Mouse (Mus musculus) cortical plate, adult 2 months (tissue): Measurements from ENCODE around the gene Cdca3.

ENCODE experiments used
- CTCF ChIP-seq: fragments of 200-500 bp; IDR thresholded peaks from 2 replicates; pipeline ENCODE4 v1.5.1; 2011; ENCODE audit warnings: mild to moderate bottlenecking, control low read depth, low read length; ENCODE audit not compliant: insufficient read depth; ENCODE audit errors: extremely low read depth
- POLR2A ChIP-seq: fragments of 200-500 bp; IDR thresholded peaks from 2 replicates; pipeline ENCODE4 v1.6.1; 2011; ENCODE audit warnings: mild to moderate bottlenecking, low read length, control low read depth; ENCODE audit not compliant: insufficient read depth; ENCODE audit errors: extremely low read depth

- TF ChIP-seq CTCF (no peak), POLR2A (no peak)
Measured at GRCm38 (mm10) chr6:124790121-124790520, 39.2 kb upstream of the Cdca3 start.
